Mouse (Mus musculus) left cerebral cortex, postnatal 4 days (tissue): ENCODE results near the gene Camkmt. TPM values are rescaled to one million over a fixed set of nuclear protein-coding genes. Genes with fewer than 3 reads are reported as not detected.

Experiments used
- DNase-seq: peaks from one replicate; pipeline ENCODE4 v3.0.0-alpha.2; 2022
- intact Hi-C: fragments of 180-260 bp; cut with DNase I; formaldehyde crosslinking; loops from one replicate; pipeline ENCODE4 v1.15.1; 2025
- total RNA-seq, 2 experiments: library from RNA; stranded (reverse); gene quantifications; 2 replicates each; pipeline ENCODE4 v1.2.3; 2021

Gene Camkmt
- total RNA-seq, 2 experiments from 2014 or later: 13.1 to 14.6 TPM

- intact Hi-C loops: no loop called here
- DNase-seq: no peak
These were observed 72.9 kb downstream of the Camkmt start for GRCm38 (mm10) chr17:85163272-85163610.

- DNase-seq: no peak
- intact Hi-C loops: no loop called here
These were observed 78.4 kb downstream of the Camkmt start for GRCm38 (mm10) chr17:85168761-85169160.

- intact Hi-C loops: no loop called here
These were observed 80.3 kb downstream of the Camkmt start for GRCm38 (mm10) chr17:85170541-85171255.

GRCm38 (mm10) chr17:85171951-85172350 is 81.6 kb downstream of the Camkmt start:
- intact Hi-C loops: no loop called here
- DNase-seq: no peak

More at GRCm38 (mm10) chr17:85170541-85171255, 80.3 kb downstream of the Camkmt start:
- DNase-seq: no peak

GRCm38 (mm10) chr17:85177231-85177630 is 86.9 kb downstream of the Camkmt start:
- intact Hi-C loops: no loop called here
- DNase-seq: no peak

GRCm38 (mm10) chr17:85180471-85181060 is 90.2 kb downstream of the Camkmt start:
- intact Hi-C loops: loop anchor here (10.0 kb wide), 1 partner anchor 56 kb away; no protein-coding TSS in a partner anchor

GRCm38 (mm10) chr17:85189227-85190127 is 99.1 kb downstream of the Camkmt start:
- DNase-seq: peak; percentile 81
- intact Hi-C loops: loop anchor here (5.0 to 10.0 kb wide), 4 partner anchors 65 to 443 kb away; no protein-coding TSS in a partner anchor

More at GRCm38 (mm10) chr17:85180471-85181060, 90.2 kb downstream of the Camkmt start:
- no peak for DNase-seq

- DNase-seq: no peak
- intact Hi-C loops: loop anchor here (5.0 to 10.0 kb wide), 2 partner anchors 275 to 442 kb away; no protein-coding TSS in a partner anchor
These were observed 99.7 kb downstream of the Camkmt start for GRCm38 (mm10) chr17:85190128-85190435.

GRCm38 (mm10) chr17:85193294-85193693 is 102.9 kb downstream of the Camkmt start:
- DNase-seq: no peak

GRCm38 (mm10) chr17:85198781-85199180 is 108.4 kb downstream of the Camkmt start:
- intact Hi-C loops: loop anchor here (10.0 kb wide), 1 partner anchor 266 kb away; no protein-coding TSS in a partner anchor

More at GRCm38 (mm10) chr17:85193294-85193693, 102.9 kb downstream of the Camkmt start:
- intact Hi-C loops: loop anchor here (5.0 to 10.0 kb wide), 2 partner anchors 272 to 439 kb away; no protein-coding TSS in a partner anchor

GRCm38 (mm10) chr17:85199321-85199720 is 109.0 kb downstream of the Camkmt start:
- intact Hi-C loops: loop anchor here (10.0 kb wide), 1 partner anchor 265 kb away; no protein-coding TSS in a partner anchor
- no peak for DNase-seq

More at GRCm38 (mm10) chr17:85198781-85199180, 108.4 kb downstream of the Camkmt start:
- no peak for DNase-seq

GRCm38 (mm10) chr17:85218054-85218453 is 127.7 kb downstream of the Camkmt start:
- DNase-seq: no peak
- intact Hi-C loops: no loop called here

GRCm38 (mm10) chr17:85242109-85242508 is 151.8 kb downstream of the Camkmt start:
- no peak for DNase-seq
- intact Hi-C loops: no loop called here

- no peak for DNase-seq
- intact Hi-C loops: no loop called here
These were observed 158.6 kb downstream of the Camkmt start for GRCm38 (mm10) chr17:85248962-85249361.

- DNase-seq: no peak
- intact Hi-C loops: no loop called here
These were observed 159.4 kb downstream of the Camkmt start for GRCm38 (mm10) chr17:85249744-85250143.

GRCm38 (mm10) chr17:85256930-85257329 is 166.6 kb downstream of the Camkmt start:
- intact Hi-C loops: no loop called here

GRCm38 (mm10) chr17:85257348-85257747 is 167.0 kb downstream of the Camkmt start:
- DNase-seq: no peak
- intact Hi-C loops: no loop called here

More at GRCm38 (mm10) chr17:85256930-85257329, 166.6 kb downstream of the Camkmt start:
- DNase-seq: no peak

- no peak for DNase-seq
- intact Hi-C loops: no loop called here
These were observed 168.5 kb downstream of the Camkmt start for GRCm38 (mm10) chr17:85258703-85259341.

- intact Hi-C loops: loop anchor here (1.0 kb wide), 1 partner anchor 31 kb away; no protein-coding TSS in a partner anchor
- no peak for DNase-seq
These were observed 176.6 kb downstream of the Camkmt start for GRCm38 (mm10) chr17:85266831-85267422.
